Mouse (Mus musculus) liver, postnatal 0 days (tissue): Measurements from ENCODE around the gene Zfp37. TPM values are rescaled to one million over a fixed set of nuclear protein-coding genes. Genes with fewer than 3 reads are reported as not detected.
"Not testable (repeated sequence)": the region's sequence is repeated elsewhere in the genome, so short reads cannot be mapped to it uniquely, and the experiment has no call there.

Experiments used
- ATAC-seq: fragments of 200-750 bp; cut with Nextera tagmentation; 2 replicates; pipeline ENCODE4 v1.8.0; 2017; ENCODE audit warnings: mild to moderate bottlenecking, moderate library complexity
- DNase-seq: peaks from one replicate; pipeline ENCODE4 v3.0.0-alpha.2; 2016
- H3K27ac ChIP-seq: fragments of 300-500 bp; sonication (generic); 2 replicates; pipeline ENCODE4 v1.5.1; 2014; ENCODE audit warnings: antibody characterized with exemption, moderate library complexity, mild to moderate bottlenecking, low read depth
- H3K27me3 ChIP-seq: fragments of 300-500 bp; sonication (generic); 2 replicates; pipeline ENCODE4 v1.6.1; 2014; ENCODE audit warnings: low read length, control low read depth, mixed read lengths; ENCODE audit not compliant: insufficient read depth
- H3K36me3 ChIP-seq: fragments of 300-500 bp; sonication (generic); replicated peaks from 2 replicates; pipeline ENCODE4 v1.6.1; 2014; ENCODE audit warnings: mild to moderate bottlenecking, control low read depth, low read length, moderate library complexity, mixed read lengths; ENCODE audit not compliant: insufficient read depth
- H3K4me1 ChIP-seq: fragments of 300-500 bp; sonication (generic); 2 replicates; pipeline ENCODE4 v1.6.1; 2014; ENCODE audit warnings: antibody characterized with exemption, mild to moderate bottlenecking, control low read depth; ENCODE audit not compliant: insufficient read depth
- H3K4me2 ChIP-seq: fragments of 300-500 bp; sonication (generic); 2 replicates; pipeline ENCODE4 v1.6.1; 2014; ENCODE audit warnings: low read depth, mild to moderate bottlenecking, low read length, moderate library complexity, mixed read lengths
- H3K4me3 ChIP-seq: fragments of 300-500 bp; sonication (generic); 2 replicates; pipeline ENCODE4 v1.5.1; 2014; ENCODE audit warnings: low read depth, low read length
- H3K9ac ChIP-seq: fragments of 300-500 bp; sonication (generic); replicated peaks from 2 replicates; pipeline ENCODE4 v1.6.1; 2014; ENCODE audit warnings: mild to moderate bottlenecking, moderate library complexity
- H3K9me3 ChIP-seq: fragments of 300-500 bp; sonication (generic); 2 replicates; pipeline ENCODE4 v1.6.1; 2016; ENCODE audit warnings: mild to moderate bottlenecking, control low read depth, low read length, mixed read lengths
- CTCF ChIP-seq: sonication (generic); IDR thresholded peaks from 2 replicates; pipeline ENCODE4 v1.5.1; 2016; ENCODE audit warnings: antibody characterized with exemption, low read depth
- EP300 ChIP-seq: IDR thresholded peaks from 2 replicates; pipeline ENCODE4 v1.6.1; 2016; ENCODE audit warnings: antibody characterized with exemption, low read depth, mild to moderate bottlenecking
- WGBS: fragments of 180-500 bp; shearing (Covaris S2); extraction: QIAGEN DNeasy Blood & Tissue Kit; methylation state at CpG from one replicate; pipeline ENCODE4 v1.1.7; 2014; ENCODE audit not compliant: insufficient replicate concordance; 5-methylcytosine and 5-hydroxymethylcytosine counted together
- polyA plus RNA-seq: library from polyadenylated mRNA; unstranded; fragments of >200 nt; fragmentation: Nextera tagmentation; extraction: Ambion mirVana; gene quantifications from 2 replicates; pipeline ENCODE4 v1.2.1, GENCODE M21; 2015

Zfp37 gene
- polyA plus RNA-seq, 1 experiment from 2014 or later, result 0.25 TPM

DNA sequence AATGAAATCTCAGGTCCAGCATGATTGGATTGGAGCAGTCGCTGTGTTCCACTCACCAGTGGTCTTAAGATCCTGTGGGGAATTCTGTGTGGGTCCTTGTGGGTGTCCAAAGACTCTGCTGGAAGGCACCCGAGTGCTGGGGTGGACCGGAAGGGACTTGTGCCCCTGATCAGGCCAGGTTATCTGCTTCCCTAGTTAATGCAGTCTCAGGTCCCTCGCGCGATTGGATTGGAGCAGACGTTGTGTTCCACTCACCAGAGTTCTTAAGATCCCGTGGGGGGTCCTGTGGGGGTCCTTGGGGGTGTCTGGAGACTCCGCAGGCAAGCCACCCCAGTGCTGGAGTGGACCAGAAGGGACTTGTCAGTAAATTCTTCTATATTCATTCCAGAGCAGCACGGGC, 41.8 kb upstream of the Zfp37 start:
- 81% methylated on average over 10 of the region's 10 CpGs for WGBS
- DNase-seq (no peak), ATAC-seq (no peak)
- Histone ChIP-seq H3K4me3 (no peak overlapping the region), H3K27ac (no peak overlapping the region), H3K4me2 (no peak overlapping the region), H3K27me3 (no peaks in the 10 kb centered on the region), H3K4me1 (no peaks in the 10 kb centered on the region), H3K9me3 (no peaks in the 10 kb centered on the region), H3K36me3 (no peaks in the 10 kb centered on the region), H3K9ac (no peak overlapping the region)
- TF ChIP-seq EP300, result no peak

- H3K9me3 ChIP-seq, result no peaks in the 10 kb centered on the region
- DNase-seq, result no peak
- TF ChIP-seq EP300, result no peak
- TF ChIP-seq CTCF, result no peak
- no peak overlapping the region for H3K4me3 ChIP-seq
- WGBS, result 57% methylated on average over 10 of the region's 10 CpGs
- no peak for ATAC-seq
- no peak overlapping the region for H3K27ac ChIP-seq
- H3K9ac ChIP-seq, result no peak overlapping the region
- H3K4me1 ChIP-seq, result peaks cover 3% of the 10 kb centered on the region; the same call in 1 of the 2 replicates
- no peaks in the 10 kb centered on the region for H3K36me3 ChIP-seq
- H3K4me2 ChIP-seq, result no peak overlapping the region
- no peaks in the 10 kb centered on the region for H3K27me3 ChIP-seq
Measured at GRCm38 (mm10) chr4:62267101-62267500, 36.3 kb upstream of the Zfp37 start.

GRCm38 (mm10) chr4:62266016-62266415, 35.2 kb upstream of the Zfp37 start:
- 57% methylated on average over 7 of the region's 7 CpGs for WGBS
- ATAC-seq, H3K9ac ChIP-seq, H3K4me1 ChIP-seq, H3K4me2 ChIP-seq, DNase-seq, H3K36me3 ChIP-seq, H3K27ac ChIP-seq, H3K4me3 ChIP-seq, H3K27me3 ChIP-seq, H3K9me3 ChIP-seq: not testable (repeated sequence)

- no peak overlapping the region; the same call in 1 of the 2 replicates for H3K4me2 ChIP-seq
- H3K36me3 ChIP-seq, result no peaks in the 10 kb centered on the region
- no peak for TF ChIP-seq EP300
- no peak for TF ChIP-seq CTCF
- no peaks in the 10 kb centered on the region for H3K9me3 ChIP-seq
- H3K9ac ChIP-seq, result no peak overlapping the region
- no peak overlapping the region for H3K27ac ChIP-seq
- ATAC-seq (peak; percentile 70), DNase-seq (peak; percentile 54)
- peaks cover 3% of the 10 kb centered on the region; the same call in 1 of the 2 replicates for H3K4me1 ChIP-seq
- 43% methylated on average over 10 of the region's 10 CpGs for WGBS
- H3K4me3 ChIP-seq, result no peak overlapping the region
- no peaks in the 10 kb centered on the region for H3K27me3 ChIP-seq
Measured at GRCm38 (mm10) chr4:62265154-62265836, 34.4 kb upstream of the Zfp37 start.

DNA sequence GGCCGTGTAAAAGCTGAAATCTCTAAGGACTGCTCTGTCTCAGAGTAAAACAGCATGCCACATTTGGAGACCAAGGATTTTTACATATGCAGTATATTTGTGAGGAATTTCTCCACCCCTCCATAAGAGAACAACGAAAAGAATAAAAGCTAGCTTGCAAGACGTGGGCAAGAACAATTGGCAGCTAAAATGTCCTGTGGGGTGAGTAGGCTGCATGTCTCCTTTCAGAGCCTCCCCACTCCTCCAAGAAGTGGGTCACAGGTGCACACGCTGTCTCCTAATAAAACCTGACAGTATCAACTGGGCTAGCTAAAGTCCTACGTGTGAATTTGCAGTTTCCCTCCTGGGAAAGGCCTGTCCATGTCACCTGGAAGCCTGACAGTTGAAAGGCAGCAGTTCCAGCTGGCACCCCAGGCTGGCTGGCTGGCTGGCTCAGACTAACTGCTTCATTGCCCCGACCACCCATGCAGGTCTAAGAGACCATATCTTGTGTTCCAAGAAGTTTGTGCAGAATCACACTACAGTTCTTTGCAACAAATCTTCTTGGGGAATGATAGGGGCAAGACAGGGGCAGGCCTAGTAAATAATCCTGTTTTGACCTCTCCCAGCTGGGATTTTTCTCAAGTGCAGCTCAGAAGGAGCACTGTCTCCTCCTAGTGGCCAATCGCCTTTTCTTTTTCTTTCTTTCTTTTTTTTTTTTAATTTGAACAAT, 32.4 kb upstream of the Zfp37 start:
- Histone ChIP-seq H3K36me3 (no peaks in the 10 kb centered on the region), H3K27me3 (no peaks in the 10 kb centered on the region), H3K4me2 (no peak overlapping the region), H3K4me3 (no peak overlapping the region), H3K9me3 (no peaks in the 10 kb centered on the region), H3K9ac (no peak overlapping the region), H3K27ac (no peak overlapping the region), H3K4me1 (peaks cover 3% of the 10 kb centered on the region; the same call in 1 of the 2 replicates)
- TF ChIP-seq CTCF (peak; percentile 46), EP300 (no peak)
- WGBS, result 39% methylated on average over 7 of the region's 7 CpGs
- no peak for ATAC-seq
- no peak for DNase-seq

- Histone ChIP-seq H3K27ac (no peak within 1 kb of the TSS), H3K4me1 (peaks cover 3% of the 10 kb centered on the region; the same call in 1 of the 2 replicates), H3K9me3 (no peaks in the 10 kb centered on the region), H3K9ac (no peak within 1 kb of the TSS), H3K36me3 (no peaks in the 10 kb centered on the region), H3K27me3 (no peaks in the 10 kb centered on the region), H3K4me3 (no peak within 1 kb of the TSS), H3K4me2 (no peak within 1 kb of the TSS)
- DNase-seq (no peak), ATAC-seq (no peak)
- WGBS, result 38% methylated on average over 2 of the region's 2 CpGs
- TF ChIP-seq CTCF, result no peak
- TF ChIP-seq EP300, result no peak
Measured at GRCm38 (mm10) chr4:62262276-62262675, 31.4 kb upstream of the Zfp37 start, which contains the start of gene Slc31a2. Gene Slc31a2 (plus strand): TSS chr4:62262562.
